Mouse (Mus musculus) CH12.LX (cell line): ENCODE data around the gene Tlk2.

ENCODE experiments used
- CHD1 ChIP-seq: IDR thresholded peaks from 2 replicates; pipeline ENCODE4 v1.6.1; 2012; ENCODE audit warnings: low read depth, low read length, improper control_type of control experiment, inconsistent platforms
- CTCF ChIP-seq, 2 experiments: IDR thresholded peaks in 1 of 2; conservative IDR thresholded peaks in 1 of 2; 2 replicates each; pipeline ENCODE4 v1.5.1; 2011 to 2012; ENCODE audit warnings: low read depth in 2 of 2, low read length in 2 of 2, improper control_type of control experiment in 1 of 2, inconsistent platforms in 1 of 2, mild to moderate bottlenecking in 1 of 2, moderate library complexity in 1 of 2
- EP300 ChIP-seq: IDR thresholded peaks from 2 replicates; pipeline ENCODE4 v1.6.1; 2011; ENCODE audit warnings: low read length, improper control_type of control experiment
- MAFK ChIP-seq: IDR thresholded peaks from 2 replicates; pipeline ENCODE4 v1.6.1; 2011; ENCODE audit warnings: low read length, improper control_type of control experiment; ENCODE audit not compliant: insufficient replicate concordance
- MEF2A ChIP-seq: IDR thresholded peaks from 2 replicates; pipeline ENCODE4 v1.6.1; 2014; ENCODE audit warnings: low read depth, mild to moderate bottlenecking, inconsistent platforms, low read length, improper control_type of control experiment, borderline replicate concordance
- MXI1 ChIP-seq: IDR thresholded peaks from 2 replicates; pipeline ENCODE4 v1.6.1; 2011; ENCODE audit warnings: mild to moderate bottlenecking, low read depth, low read length, improper control_type of control experiment
- MYC ChIP-seq: IDR thresholded peaks from 2 replicates; pipeline ENCODE4 v1.6.1; 2011; ENCODE audit warnings: low read depth, mild to moderate bottlenecking, improper control_type of control experiment, low read length
- NRF1 ChIP-seq: IDR thresholded peaks from 2 replicates; pipeline ENCODE4 v1.6.1; 2014; ENCODE audit warnings: low read depth, mild to moderate bottlenecking, inconsistent platforms, low read length, improper control_type of control experiment, moderate library complexity
- POLR2A ChIP-seq: IDR thresholded peaks from 2 replicates; pipeline ENCODE4 v1.6.1; 2011; ENCODE audit warnings: low read depth, mild to moderate bottlenecking, improper control_type of control experiment, low read length
- SIN3A ChIP-seq: IDR thresholded peaks from 2 replicates; pipeline ENCODE4 v1.6.1; 2012; ENCODE audit warnings: low read length, improper control_type of control experiment, inconsistent platforms
- UBTF ChIP-seq: IDR thresholded peaks from 2 replicates; pipeline ENCODE4 v1.6.1; 2012; ENCODE audit warnings: low read depth, mild to moderate bottlenecking, inconsistent platforms, low read length, improper control_type of control experiment, moderate library complexity
- ZKSCAN1 ChIP-seq: IDR thresholded peaks from 2 replicates; pipeline ENCODE4 v1.6.1; 2012; ENCODE audit warnings: low read depth, inconsistent platforms, low read length, improper control_type of control experiment, borderline replicate concordance

GRCm38 (mm10) chr11:105323530-105323929, 144.9 kb downstream of the Tlk2 start:
- TF ChIP-seq CTCF (conservative IDR thresholded peaks at IDR 0.05 in 1 of 2, IDR thresholded peaks at IDR 0.05 in 1 of 2; ENCODE audit: low read depth in 2 of 2, low read length in 2 of 2) (no peak), EP300 (no peak), MAFK (no peak), POLR2A (no peak), UBTF (no peak), NRF1 (no peak), MXI1 (no peak), MEF2A (no peak), MYC (no peak), SIN3A (no peak), ZKSCAN1 (no peak), CHD1 (no peak)
